Mouse (Mus musculus) megakaryocyte, embryonic 14.5 days (primary cell): ENCODE measurements at regions not wholly inside any gene's neighbourhood (a gene's known extent, or its start where the extent isn't known, plus 50 kb on each side); places are given as distances from the start of the nearest gene placed in this dataset.

Experiments used
- FLI1 ChIP-seq: IDR thresholded peaks from 2 replicates; pipeline ENCODE4 v1.6.1; 2012; ENCODE audit warnings: low read length, inconsistent platforms, mixed read lengths
- GATA1 ChIP-seq: IDR thresholded peaks from 3 replicates; pipeline ENCODE4 v1.6.1; 2012; ENCODE audit warnings: mixed read lengths, low read length, inconsistent platforms, borderline replicate concordance

DNA sequence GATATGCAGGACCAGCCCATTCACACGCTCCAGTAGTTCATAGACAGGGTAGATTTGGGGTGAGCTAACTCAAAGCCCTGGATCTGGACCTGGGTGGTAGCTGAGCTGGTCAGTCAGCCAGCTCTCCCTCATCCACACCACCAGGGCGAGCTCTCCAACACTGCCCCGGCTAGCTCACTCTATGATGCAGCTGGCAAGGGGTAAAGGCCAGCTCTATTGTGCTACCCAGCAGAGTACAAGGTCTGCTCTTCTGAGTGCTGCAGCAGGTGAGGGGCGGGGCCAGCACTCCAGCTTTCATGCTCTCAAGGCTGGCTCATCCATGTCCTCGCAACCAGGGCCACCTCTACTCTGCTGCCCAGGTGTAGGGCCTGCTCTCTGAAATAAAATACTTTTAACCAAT lies 227.5 kb upstream of the Pbx1 start:
- no peak for TF ChIP-seq GATA1
- TF ChIP-seq FLI1: no peak
